Mouse (Mus musculus): ENCODE measurements around the gene Csnk1g1. TPM values are rescaled to one million over a fixed set of nuclear protein-coding genes. Genes with fewer than 3 reads are reported as not detected.

The Csnk1g1 gene
- polyA plus RNA-seq, 1 experiment = 12.4 TPM

DNA sequence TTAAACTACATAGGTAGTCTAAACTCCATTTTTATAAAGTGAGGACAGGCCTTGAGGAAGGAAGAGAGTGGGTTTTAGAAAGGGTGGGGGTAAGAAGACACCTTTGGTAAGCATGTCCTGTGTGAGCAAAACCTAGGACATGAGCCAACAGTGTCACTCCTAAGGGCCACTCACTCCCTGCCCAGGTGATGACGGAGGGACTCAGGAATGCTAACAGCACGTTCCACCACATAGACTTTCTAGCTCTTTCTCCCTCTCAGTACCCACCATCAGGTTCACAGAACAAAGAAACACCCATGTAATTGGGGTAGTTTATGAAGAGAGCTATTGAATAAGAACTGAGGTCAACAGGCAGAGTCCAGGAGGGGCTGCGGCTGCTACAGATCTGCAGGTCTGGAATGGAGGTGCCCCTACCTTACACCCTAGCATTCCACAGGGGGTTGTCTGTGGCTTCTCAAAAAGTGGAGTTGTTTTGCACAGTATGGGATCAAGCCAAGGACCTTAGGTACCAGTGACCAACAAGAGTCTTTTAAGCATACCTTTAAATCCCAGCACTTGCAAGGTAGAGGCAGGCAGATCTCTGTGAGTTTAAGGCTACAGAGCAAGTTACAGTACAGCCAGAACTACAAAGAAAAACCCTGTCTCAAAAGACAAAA lies 172.2 kb downstream of the Csnk1g1 start:
- WGBS = 95% methylated on average over 3 of the region's 3 CpGs
- Histone ChIP-seq H3K36me3 (ENCODE audit: control insufficient read depth, insufficient read depth, low read length) (no peaks in the 10 kb centered on the region), H3K27me3 (ENCODE audit: control insufficient read depth, insufficient read depth, low read length) (no peaks in the 10 kb centered on the region; the same call in 1 of the 2 replicates), H3K4me3 (ENCODE audit: control insufficient read depth, insufficient read depth, low read length) (no peak overlapping the region), H3K4me1 (replicated peaks; ENCODE audit: control insufficient read depth, insufficient read depth, low read length) (no peaks in the 10 kb centered on the region), H3K27ac (ENCODE audit: control insufficient read depth, insufficient read depth, low read length) (no peak overlapping the region)
- no peak for DNase-seq
- TF ChIP-seq POLR2A (IDR thresholded peaks at IDR 0.05; ENCODE audit: control insufficient read depth, extremely low read depth, insufficient read depth, low read length, poor library complexity) (no peak), CTCF (IDR thresholded peaks at IDR 0.05; ENCODE audit: borderline replicate concordance, control insufficient read depth, extremely low read depth, insufficient read depth, low read length, poor library complexity) (no peak)

DNA sequence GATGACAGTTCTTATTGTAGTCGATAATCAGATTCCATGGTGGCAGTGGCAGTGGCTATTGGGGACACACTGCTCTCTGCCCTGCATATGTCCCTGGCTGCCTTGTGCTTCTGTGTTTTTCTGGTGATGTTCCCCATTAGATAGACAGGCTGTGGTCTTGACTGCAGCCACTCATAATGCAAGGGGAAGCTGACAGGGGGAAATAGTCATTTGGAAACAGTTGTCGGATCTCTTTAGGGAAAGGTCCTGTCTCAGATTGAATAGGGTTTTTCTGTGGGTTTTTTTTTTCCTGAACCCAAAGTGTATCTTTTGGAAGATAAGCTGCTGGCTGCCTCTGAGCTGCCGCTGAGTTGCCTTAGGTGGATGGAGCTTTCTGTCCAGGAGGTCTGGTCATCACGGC lies 173.3 kb downstream of the Csnk1g1 start:
- Histone ChIP-seq H3K4me3 (ENCODE audit: control insufficient read depth, insufficient read depth, low read length) (no peak overlapping the region), H3K36me3 (ENCODE audit: control insufficient read depth, insufficient read depth, low read length) (peaks cover 2% of the 10 kb centered on the region; the same call in 1 of the 2 replicates), H3K27ac (ENCODE audit: control insufficient read depth, insufficient read depth, low read length) (no peak overlapping the region), H3K4me1 (replicated peaks; ENCODE audit: control insufficient read depth, insufficient read depth, low read length) (no peaks in the 10 kb centered on the region), H3K27me3 (ENCODE audit: control insufficient read depth, insufficient read depth, low read length) (no peaks in the 10 kb centered on the region; the same call in 1 of the 2 replicates)
- 87% methylated on average over 4 of the region's 4 CpGs for WGBS
- DNase-seq = no peak
- no peak for TF ChIP-seq POLR2A (IDR thresholded peaks at IDR 0.05; ENCODE audit: control insufficient read depth, extremely low read depth, insufficient read depth, low read length, poor library complexity)
- TF ChIP-seq CTCF (IDR thresholded peaks at IDR 0.05; ENCODE audit: borderline replicate concordance, control insufficient read depth, extremely low read depth, insufficient read depth, low read length, poor library complexity) = no peak

DNA sequence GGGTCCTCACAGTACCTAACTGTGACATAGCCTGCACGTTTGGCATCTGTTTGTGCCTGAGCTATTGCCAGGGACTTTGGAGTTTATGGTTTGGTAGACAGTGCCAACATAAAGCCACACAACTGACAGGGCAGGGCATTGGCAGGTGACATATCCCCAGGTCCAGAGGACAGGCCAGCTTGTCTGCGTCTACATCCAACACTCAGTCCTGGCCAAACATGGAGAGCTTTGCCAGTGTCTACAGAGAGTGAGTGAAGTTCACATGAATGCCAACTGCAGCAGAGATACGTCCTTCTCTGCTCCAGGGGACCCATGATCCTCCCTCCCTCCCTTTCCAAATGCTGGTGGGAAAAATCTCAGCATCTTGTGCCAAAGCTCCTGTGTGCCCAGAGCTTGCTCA lies 175.4 kb downstream of the Csnk1g1 start:
- Histone ChIP-seq H3K4me1 (replicated peaks; ENCODE audit: control insufficient read depth, insufficient read depth, low read length) (no peaks in the 10 kb centered on the region), H3K36me3 (ENCODE audit: control insufficient read depth, insufficient read depth, low read length) (peaks cover 10% of the 10 kb centered on the region; the same call in 1 of the 2 replicates), H3K4me3 (ENCODE audit: control insufficient read depth, insufficient read depth, low read length) (no peak overlapping the region), H3K27me3 (ENCODE audit: control insufficient read depth, insufficient read depth, low read length) (no peaks in the 10 kb centered on the region), H3K27ac (ENCODE audit: control insufficient read depth, insufficient read depth, low read length) (no peak overlapping the region)
- WGBS = 96% methylated on average over 3 of the region's 3 CpGs
- DNase-seq = no peak
- TF ChIP-seq CTCF (IDR thresholded peaks at IDR 0.05; ENCODE audit: borderline replicate concordance, control insufficient read depth, extremely low read depth, insufficient read depth, low read length, poor library complexity) = no peak
- no peak for TF ChIP-seq POLR2A (IDR thresholded peaks at IDR 0.05; ENCODE audit: control insufficient read depth, extremely low read depth, insufficient read depth, low read length, poor library complexity)

DNA sequence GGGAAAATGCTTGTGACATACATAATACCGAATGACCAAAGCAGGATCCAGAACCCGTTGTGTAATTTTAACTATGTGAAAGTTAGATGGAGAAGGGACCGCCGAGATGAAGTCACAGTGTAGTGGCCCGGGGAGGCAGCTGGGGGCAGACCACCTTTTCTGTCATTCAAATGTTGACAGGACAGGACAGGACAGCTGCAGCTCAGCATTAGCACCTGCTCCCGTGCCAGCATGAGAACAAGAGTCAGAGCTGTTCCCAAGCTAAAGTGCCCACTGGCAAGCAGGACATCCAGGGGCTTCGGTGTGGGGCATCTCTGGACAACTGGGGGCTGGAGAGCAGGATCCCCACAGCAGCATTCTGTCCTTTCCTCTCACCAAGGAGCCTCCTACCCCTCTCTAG lies 178.3 kb downstream of the Csnk1g1 start:
- H3K27ac ChIP-seq (ENCODE audit: control insufficient read depth, insufficient read depth, low read length) = no peak overlapping the region
- TF ChIP-seq POLR2A (IDR thresholded peaks at IDR 0.05; ENCODE audit: control insufficient read depth, extremely low read depth, insufficient read depth, low read length, poor library complexity) = no peak
- H3K4me1 ChIP-seq (replicated peaks; ENCODE audit: control insufficient read depth, insufficient read depth, low read length) = no peaks in the 10 kb centered on the region
- DNase-seq = no peak
- peaks cover 10% of the 10 kb centered on the region; the same call in 1 of the 2 replicates for H3K36me3 ChIP-seq (ENCODE audit: control insufficient read depth, insufficient read depth, low read length)
- H3K4me3 ChIP-seq (ENCODE audit: control insufficient read depth, insufficient read depth, low read length) = no peak overlapping the region
- 98% methylated on average over 7 of the region's 7 CpGs for WGBS
- no peaks in the 10 kb centered on the region for H3K27me3 ChIP-seq (ENCODE audit: control insufficient read depth, insufficient read depth, low read length)

DNA sequence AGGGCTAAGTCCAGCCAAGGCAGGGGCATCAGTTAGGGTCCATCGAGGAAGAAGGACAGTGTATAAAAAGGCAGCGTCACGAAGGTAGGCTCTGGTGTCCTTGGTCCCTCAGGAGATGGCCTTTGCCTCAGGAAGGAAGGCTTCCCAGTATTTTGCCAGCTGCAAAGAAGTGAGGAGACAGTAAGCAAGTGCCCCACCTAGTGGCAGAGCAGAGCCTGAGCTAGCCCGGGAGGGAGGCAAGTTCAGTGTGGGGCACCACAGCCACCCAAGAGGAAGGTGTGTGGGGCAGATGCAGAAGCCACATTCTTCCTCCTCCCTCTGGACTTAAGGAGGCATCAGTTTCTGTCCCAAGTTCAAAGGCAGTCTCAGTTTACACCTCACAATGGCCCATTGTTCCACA lies 179.7 kb downstream of the Csnk1g1 start:
- no peak overlapping the region for H3K27ac ChIP-seq (ENCODE audit: control insufficient read depth, insufficient read depth, low read length)
- no peaks in the 10 kb centered on the region for H3K4me1 ChIP-seq (replicated peaks; ENCODE audit: control insufficient read depth, insufficient read depth, low read length)
- peak; percentile 65 for DNase-seq
- peak; percentile 72; the same call in 1 of the 2 replicates for TF ChIP-seq CTCF (IDR thresholded peaks at IDR 0.05; ENCODE audit: borderline replicate concordance, control insufficient read depth, extremely low read depth, insufficient read depth, low read length, poor library complexity)
- no peak for TF ChIP-seq POLR2A (IDR thresholded peaks at IDR 0.05; ENCODE audit: control insufficient read depth, extremely low read depth, insufficient read depth, low read length, poor library complexity)
- H3K4me3 ChIP-seq (ENCODE audit: control insufficient read depth, insufficient read depth, low read length) = no peak overlapping the region
- H3K27me3 ChIP-seq (ENCODE audit: control insufficient read depth, insufficient read depth, low read length) = no peaks in the 10 kb centered on the region
- WGBS = 75% methylated on average over 4 of the region's 4 CpGs
- H3K36me3 ChIP-seq (ENCODE audit: control insufficient read depth, insufficient read depth, low read length) = peaks cover 21% of the 10 kb centered on the region

DNA sequence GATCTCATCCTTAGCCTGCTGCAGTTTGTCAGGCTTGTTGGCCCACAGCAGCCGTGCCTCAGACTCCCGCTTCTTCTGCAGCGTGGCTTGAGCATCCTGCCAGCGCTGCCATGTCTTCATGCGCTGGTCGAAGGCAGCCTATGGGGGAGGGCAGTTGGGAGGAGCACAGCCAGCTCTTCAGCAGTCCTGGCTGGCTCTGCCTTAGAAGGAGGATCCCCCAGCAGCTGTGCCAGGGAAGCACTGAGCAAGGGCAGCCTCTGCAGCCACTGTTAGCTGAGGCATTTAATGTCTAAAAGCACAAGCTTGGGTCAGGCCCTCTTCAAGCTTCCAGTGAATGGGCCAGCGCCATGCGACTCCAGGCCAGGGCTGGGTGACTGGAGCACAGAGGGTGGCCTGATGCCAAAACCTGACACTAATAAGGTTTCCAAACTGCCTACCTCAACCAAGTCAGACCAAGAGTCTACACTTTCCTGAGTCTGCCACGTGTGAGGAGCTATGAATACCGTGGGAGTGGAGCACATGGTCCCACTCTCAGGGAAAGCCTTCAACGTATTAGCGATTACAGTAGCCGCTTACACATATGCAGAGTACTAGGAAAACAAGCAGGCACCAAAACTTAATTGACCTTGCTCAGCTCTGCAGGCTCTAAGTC lies 182.0 kb downstream of the Csnk1g1 start:
- Histone ChIP-seq H3K27me3 (ENCODE audit: control insufficient read depth, insufficient read depth, low read length) (no peaks in the 10 kb centered on the region), H3K27ac (ENCODE audit: control insufficient read depth, insufficient read depth, low read length) (no peak overlapping the region), H3K4me1 (replicated peaks; ENCODE audit: control insufficient read depth, insufficient read depth, low read length) (peaks cover 11% of the 10 kb centered on the region), H3K4me3 (ENCODE audit: control insufficient read depth, insufficient read depth, low read length) (no peak overlapping the region), H3K36me3 (ENCODE audit: control insufficient read depth, insufficient read depth, low read length) (peaks cover 32% of the 10 kb centered on the region)
- TF ChIP-seq POLR2A (IDR thresholded peaks at IDR 0.05; ENCODE audit: control insufficient read depth, extremely low read depth, insufficient read depth, low read length, poor library complexity) (no peak), CTCF (IDR thresholded peaks at IDR 0.05; ENCODE audit: borderline replicate concordance, control insufficient read depth, extremely low read depth, insufficient read depth, low read length, poor library complexity) (no peak)
- no peak for DNase-seq
- 94% methylated on average over 13 of the region's 13 CpGs for WGBS
